Mouse (Mus musculus): Measurements from ENCODE around the gene Fam185a.

GRCm38 (mm10) chr5:21418613-21419012 lies 6.1 kb upstream of the Fam185a start:
- no peak for TF ChIP-seq CTCF (IDR thresholded peaks at IDR 0.05; ENCODE audit: insufficient read depth, low read length)
- no peak for TF ChIP-seq POLR2A (IDR thresholded peaks at IDR 0.05; ENCODE audit: borderline replicate concordance, extremely low read depth, low read depth, low read length)
